Mouse (Mus musculus) heart, adult 9 months (tissue): ENCODE measurements around the gene Zcchc17.

Experiments used
- DNase-seq, 2 experiments: peaks; one replicate each; pipeline ENCODE4 v3.0.0; 2022; ENCODE audit warnings: low spot score in 2 of 2

Zcchc17 gene

GRCm38 (mm10) chr4:130283826-130284225 lies 75.9 kb downstream of the Zcchc17 start:
- DNase-seq: peak in 1 of 2 experiments; percentile 32

DNA sequence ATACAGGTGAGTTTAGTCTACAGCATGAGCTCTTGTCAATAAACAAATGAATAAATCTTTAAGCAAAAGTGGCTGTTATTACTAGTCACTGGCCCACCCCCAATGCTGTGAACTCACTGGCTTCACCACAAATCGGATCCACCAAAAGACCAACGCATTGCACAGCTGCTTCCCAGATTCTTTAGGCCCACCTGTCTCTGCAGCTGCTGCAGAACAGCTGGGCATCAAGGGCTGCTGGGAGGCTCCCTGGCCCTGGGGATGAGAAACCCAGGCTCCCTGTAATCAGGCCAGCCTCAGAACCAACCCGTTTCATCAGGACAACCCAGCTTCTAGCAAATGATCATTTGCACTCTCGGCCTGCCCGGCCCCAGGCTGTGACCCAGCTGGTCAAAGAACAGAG lies 76.9 kb downstream of the Zcchc17 start:
- no peak for DNase-seq

DNA sequence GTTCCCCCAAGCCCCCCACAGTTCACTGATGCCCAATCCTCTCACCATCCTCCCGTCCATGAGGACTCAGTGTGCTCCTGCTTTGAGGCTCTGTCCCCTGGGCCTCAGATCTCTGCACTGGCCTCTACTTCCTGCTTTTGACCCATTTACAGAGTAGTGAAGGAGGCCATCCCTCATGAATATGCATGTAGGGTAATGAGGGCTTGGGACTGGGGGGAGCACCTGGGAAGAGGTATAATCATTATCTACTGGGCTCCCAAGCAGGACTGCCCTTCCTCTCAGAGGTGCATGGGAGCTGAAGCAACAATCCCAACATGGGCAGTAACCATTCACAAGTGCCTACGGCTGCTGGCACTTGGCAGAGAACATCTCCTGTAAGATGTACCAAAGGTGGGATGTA lies 80.6 kb downstream of the Zcchc17 start, which contains the start of gene Serinc2:
Gene Serinc2, minus strand, starts transcription at position 101 of the 400 bp plus-strand sequence.
- DNase-seq: no peak

GRCm38 (mm10) chr4:130276573-130277176 lies 83.1 kb downstream of the Zcchc17 start:
- DNase-seq: no peak

- no peak for DNase-seq
Observed at GRCm38 (mm10) chr4:130275823-130276105, 84.0 kb downstream of the Zcchc17 start.

GRCm38 (mm10) chr4:130275016-130275822 lies 84.5 kb downstream of the Zcchc17 start:
- no peak for DNase-seq

GRCm38 (mm10) chr4:130274346-130275015 lies 85.3 kb downstream of the Zcchc17 start:
- DNase-seq: no peak

GRCm38 (mm10) chr4:130273698-130274345 lies 85.9 kb downstream of the Zcchc17 start:
- DNase-seq: no peak

GRCm38 (mm10) chr4:130270611-130271347 lies 89.0 kb downstream of the Zcchc17 start:
- no peak for DNase-seq

GRCm38 (mm10) chr4:130270089-130270488 lies 89.7 kb downstream of the Zcchc17 start:
- no peak for DNase-seq

- DNase-seq: no peak
Observed at GRCm38 (mm10) chr4:130268736-130269135, 91.0 kb downstream of the Zcchc17 start.

- no peak for DNase-seq
Observed at GRCm38 (mm10) chr4:130267069-130267468, 92.7 kb downstream of the Zcchc17 start.

DNA sequence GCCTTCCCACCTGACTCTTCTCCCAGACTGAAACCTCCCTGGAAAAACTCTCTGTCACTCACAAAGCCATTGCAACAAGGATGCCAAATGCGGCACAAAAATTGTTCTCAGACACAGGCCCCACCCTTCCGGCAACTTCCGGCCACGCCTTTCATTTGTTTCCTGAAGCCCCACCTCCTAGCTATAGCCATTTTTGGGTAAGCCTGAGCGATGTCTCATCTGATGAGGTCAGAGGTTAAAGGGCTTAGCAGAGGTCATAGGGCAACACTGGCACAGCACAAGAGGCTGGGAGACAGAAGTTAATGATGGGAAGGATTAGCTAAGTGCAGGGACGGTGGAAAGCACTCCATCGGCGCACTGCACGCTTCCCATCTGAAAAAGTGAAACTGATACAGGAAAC lies 93.1 kb downstream of the Zcchc17 start:
- DNase-seq: peak in 1 of 2 experiments; percentile 6
